Mouse (Mus musculus) MEL (cell line): ENCODE measurements around the gene Phtf2. TPM values are rescaled to one million over a fixed set of nuclear protein-coding genes. Genes with fewer than 3 reads are reported as not detected.

Source experiments
- DNase-seq: peaks from one replicate; pipeline ENCODE4 v3.0.0; 2011; ENCODE audit warnings: low read depth, low spot score
- H3K27ac ChIP-seq: 2 replicates; pipeline ENCODE4 v1.5.1; 2012; ENCODE audit warnings: low read depth, mild to moderate bottlenecking, control low read depth, low read length, moderate library complexity; ENCODE audit not compliant: control insufficient read depth
- H3K27me3 ChIP-seq, 2 experiments: fragments of 150-350 bp in 1 of 2; sonication (generic) in 1 of 2; 2 replicates each; pipeline ENCODE4 v1.6.1; 2012; ENCODE audit warnings: low read length in 2 of 2, mild to moderate bottlenecking in 2 of 2, improper control_type of control experiment in 1 of 2, moderate library complexity in 1 of 2; ENCODE audit not compliant: insufficient read depth in 2 of 2, control insufficient read depth in 1 of 2
- H3K36me3 ChIP-seq, 2 experiments: 2 replicates each; pipeline ENCODE4 v1.6.1; 2012 to 2014; ENCODE audit warnings: low read length in 2 of 2, improper control_type of control experiment in 1 of 2, inconsistent platforms in 1 of 2, mild to moderate bottlenecking in 1 of 2; ENCODE audit not compliant: insufficient read depth in 2 of 2, control insufficient read depth in 1 of 2
- H3K4me1 ChIP-seq, 2 experiments: fragments of 150-350 bp in 1 of 2; sonication (generic) in 1 of 2; 2 replicates each; pipeline ENCODE4 v1.6.1; 2012; ENCODE audit warnings: low read length in 2 of 2, improper control_type of control experiment in 1 of 2, mild to moderate bottlenecking in 1 of 2; ENCODE audit not compliant: insufficient read depth in 2 of 2, control insufficient read depth in 1 of 2
- H3K4me3 ChIP-seq, 2 experiments: fragments of 150-350 bp in 1 of 2; sonication (generic) in 1 of 2; 2 replicates each; pipeline ENCODE4 v1.5.1; 2012; ENCODE audit warnings: low read depth in 2 of 2, low read length in 2 of 2, mild to moderate bottlenecking in 2 of 2, moderate library complexity in 2 of 2, control low read depth in 1 of 2, improper control_type of control experiment in 1 of 2; ENCODE audit not compliant: control insufficient read depth in 1 of 2, insufficient read depth in 1 of 2
- H3K79me2 ChIP-seq: 2 replicates; pipeline ENCODE4 v1.6.1; 2012; ENCODE audit warnings: mild to moderate bottlenecking, low read length, moderate library complexity; ENCODE audit not compliant: control insufficient read depth, poor library complexity, insufficient read depth
- H3K9ac ChIP-seq: 2 replicates; pipeline ENCODE4 v1.6.1; 2012; ENCODE audit warnings: low read depth, mild to moderate bottlenecking, control low read depth, low read length, moderate library complexity; ENCODE audit not compliant: control insufficient read depth, poor library complexity, severe bottlenecking
- H3K9me3 ChIP-seq: fragments of 150-350 bp; sonication (generic); replicated peaks from 2 replicates; pipeline ENCODE4 v1.6.1; 2012; ENCODE audit warnings: mild to moderate bottlenecking, low read length, improper control_type of control experiment, moderate library complexity; ENCODE audit not compliant: insufficient read depth
- CHD1 ChIP-seq: IDR thresholded peaks from 2 replicates; pipeline ENCODE4 v1.6.1; 2012; ENCODE audit warnings: low read depth, mild to moderate bottlenecking, inconsistent platforms, low read length, improper control_type of control experiment
- CHD2 ChIP-seq: IDR thresholded peaks from 2 replicates; pipeline ENCODE4 v1.6.1; 2011; ENCODE audit warnings: low read length, improper control_type of control experiment
- CTCF ChIP-seq, 3 experiments: IDR thresholded peaks in 2 of 3; conservative IDR thresholded peaks in 1 of 3; 2 replicates each; pipeline ENCODE4 v1.5.1; 2011 to 2012; ENCODE audit warnings: low read length in 3 of 3, low read depth in 2 of 3, mild to moderate bottlenecking in 2 of 3, improper control_type of control experiment in 1 of 3, inconsistent platforms in 1 of 3, mixed read lengths in 1 of 3, moderate library complexity in 1 of 3; ENCODE audit not compliant: control insufficient read depth in 1 of 3, insufficient read depth in 1 of 3, poor library complexity in 1 of 3, severe bottlenecking in 1 of 3
- EP300 ChIP-seq, 2 experiments: IDR thresholded peaks; 2 replicates each; pipeline ENCODE4 v1.6.1; 2011; ENCODE audit warnings: improper control_type of control experiment in 2 of 2, low read length in 2 of 2, low read depth in 1 of 2, mild to moderate bottlenecking in 1 of 2
- ETS1 ChIP-seq: IDR thresholded peaks from 2 replicates; pipeline ENCODE4 v1.6.1; 2012; ENCODE audit warnings: low read depth, mild to moderate bottlenecking, inconsistent platforms, low read length, improper control_type of control experiment, moderate library complexity
- GATA1 ChIP-seq: IDR thresholded peaks from 2 replicates; pipeline ENCODE4 v1.6.1; 2011; ENCODE audit warnings: low read depth, low read length, improper control_type of control experiment
- JUND ChIP-seq: IDR thresholded peaks from 2 replicates; pipeline ENCODE4 v1.6.1; 2011; ENCODE audit warnings: low read depth, mild to moderate bottlenecking, improper control_type of control experiment, low read length
- KAT2A ChIP-seq: conservative IDR thresholded peaks from 2 replicates; pipeline ENCODE4 v1.6.1; 2012; ENCODE audit warnings: low read depth, low read length, improper control_type of control experiment, inconsistent platforms
- MAZ ChIP-seq: IDR thresholded peaks from 2 replicates; pipeline ENCODE4 v1.6.1; 2012; ENCODE audit warnings: low read depth, mild to moderate bottlenecking, inconsistent platforms, low read length, improper control_type of control experiment
- MXI1 ChIP-seq: IDR thresholded peaks from 2 replicates; pipeline ENCODE4 v1.6.1; 2011; ENCODE audit warnings: mild to moderate bottlenecking, low read depth, low read length, improper control_type of control experiment
- NRF1 ChIP-seq: IDR thresholded peaks from 2 replicates; pipeline ENCODE4 v1.6.1; 2014; ENCODE audit warnings: low read depth, mild to moderate bottlenecking, inconsistent platforms, low read length, improper control_type of control experiment, moderate library complexity; ENCODE audit not compliant: poor library complexity, insufficient read depth, severe bottlenecking
- POLR2A ChIP-seq, 2 experiments: IDR thresholded peaks; 2 replicates each; pipeline ENCODE4 v1.6.1; 2011 to 2012; ENCODE audit warnings: low read length in 2 of 2, mild to moderate bottlenecking in 2 of 2, control low read depth in 1 of 2, improper control_type of control experiment in 1 of 2, low read depth in 1 of 2, moderate library complexity in 1 of 2; ENCODE audit not compliant: control insufficient read depth in 1 of 2, insufficient read depth in 1 of 2, poor library complexity in 1 of 2
- RAD21 ChIP-seq: IDR thresholded peaks from 2 replicates; pipeline ENCODE4 v1.6.1; 2011; ENCODE audit warnings: mild to moderate bottlenecking, low read depth, low read length, improper control_type of control experiment
- SIN3A ChIP-seq: IDR thresholded peaks from 2 replicates; pipeline ENCODE4 v1.6.1; 2012; ENCODE audit warnings: low read length, improper control_type of control experiment, inconsistent platforms
- SMC3 ChIP-seq: IDR thresholded peaks from 2 replicates; pipeline ENCODE4 v1.6.1; 2011; ENCODE audit warnings: low read depth, low read length, improper control_type of control experiment
- TAL1 ChIP-seq: IDR thresholded peaks from 2 replicates; pipeline ENCODE4 v1.6.1; 2012; ENCODE audit warnings: mild to moderate bottlenecking, inconsistent platforms, low read length, moderate library complexity, mixed read lengths
- TBP ChIP-seq: IDR thresholded peaks from 2 replicates; pipeline ENCODE4 v1.8.0; 2011; ENCODE audit warnings: low read depth, low read length, improper control_type of control experiment
- TCF12 ChIP-seq: IDR thresholded peaks from 2 replicates; pipeline ENCODE4 v1.6.1; 2014; ENCODE audit warnings: low read depth, mild to moderate bottlenecking, inconsistent platforms, low read length, improper control_type of control experiment, moderate library complexity
- UBTF ChIP-seq: IDR thresholded peaks from 2 replicates; pipeline ENCODE4 v1.6.1; 2012; ENCODE audit warnings: low read depth, mild to moderate bottlenecking, inconsistent platforms, low read length, improper control_type of control experiment, moderate library complexity, borderline replicate concordance; ENCODE audit not compliant: insufficient read depth
- USF1 ChIP-seq: IDR thresholded peaks from 2 replicates; pipeline ENCODE4 v1.6.1; 2014; ENCODE audit warnings: low read depth, mild to moderate bottlenecking, inconsistent platforms, low read length, improper control_type of control experiment, moderate library complexity
- ZC3H11A ChIP-seq: IDR thresholded peaks from 2 replicates; pipeline ENCODE4 v1.6.1; 2012; ENCODE audit warnings: low read depth, mild to moderate bottlenecking, inconsistent platforms, low read length, improper control_type of control experiment
- ZKSCAN1 ChIP-seq: IDR thresholded peaks from 2 replicates; pipeline ENCODE4 v1.6.1; 2012; ENCODE audit warnings: low read depth, mild to moderate bottlenecking, inconsistent platforms, low read length, improper control_type of control experiment, moderate library complexity
- polyA plus RNA-seq, 2 experiments: library from polyadenylated mRNA; stranded (reverse) in 1 of 2; unstranded in 1 of 2; fragments of >175 nt in 1 of 2; fragments of >200 nt in 1 of 2; gene quantifications; 2 replicates each; pipeline versions ENCODE4 v1.2.1 to v1.2.4; 2012; ENCODE audit warnings: low replicate concordance in 2 of 2, low read depth in 1 of 2; ENCODE audit not compliant: insufficient read length in 2 of 2, insufficient read depth in 1 of 2, missing spikeins in 1 of 2
- total RNA-seq: library from RNA; depleted of rRNA; stranded (reverse); fragments of 300-350 nt; gene quantifications from 2 replicates; pipeline ENCODE4 v1.2.3, GENCODE M21; 2012

Gene Phtf2
- total and polyA plus RNA-seq, 3 experiments: 20.0 TPM; not detected in 1

GRCm38 (mm10) chr5:20778274-20778984, 103.5 kb downstream of the Phtf2 start:
- H3K9me3 ChIP-seq: no peaks in the 10 kb centered on the region
- peaks cover 10 to 27% of the 10 kb centered on the region in 2 experiments for H3K36me3 ChIP-seq
- H3K9ac ChIP-seq: no peak overlapping the region
- no peak overlapping the region for H3K4me3 ChIP-seq
- peaks cover 11 to 21% of the 10 kb centered on the region in 2 experiments for H3K4me1 ChIP-seq
- DNase-seq: peak; percentile 83
- H3K79me2 ChIP-seq: no peaks in the 10 kb centered on the region
- H3K27me3 ChIP-seq: no peaks in the 10 kb centered on the region
- 0 out of 2 replicates have a peak, but pooled peaks have one; percentile 8 for TF ChIP-seq USF1
- peak; percentile 45 to 62 for TF ChIP-seq EP300 (IDR thresholded peaks at IDR 0.05; ENCODE audit: low read depth in 1 of 2, low read length in 2 of 2)
- TF ChIP-seq MAZ: 0 out of 2 replicates have a peak, but pooled peaks have one; percentile 38
- TF ChIP-seq CHD2: no peak
- peak; percentile 71 for TF ChIP-seq MXI1
- peak; percentile 53 for TF ChIP-seq SIN3A
- peak; percentile 69 for TF ChIP-seq TCF12
- TF ChIP-seq ETS1: peak; percentile 34; the same call in 1 of the 2 replicates
- TF ChIP-seq UBTF: 0 out of 2 replicates have a peak, but pooled peaks have one; percentile 66
- peak; percentile 84 for TF ChIP-seq TBP
- TF ChIP-seq NRF1: no peak
- TF ChIP-seq POLR2A (IDR thresholded peaks at IDR 0.05; ENCODE audit: control insufficient read depth in 1 of 2, insufficient read depth in 1 of 2, low read depth in 1 of 2, low read length in 2 of 2, poor library complexity in 1 of 2): no peak
- peak; percentile 82 for TF ChIP-seq TAL1
- TF ChIP-seq KAT2A: no peak
- peak; percentile 63; the same call in 1 of the 2 replicates for TF ChIP-seq GATA1
- TF ChIP-seq, all 39 proteins: peak for 11
- 0 out of 2 replicates have a peak overlapping the region, but pooled peaks have one; percentile 7 for H3K27ac ChIP-seq

DNA sequence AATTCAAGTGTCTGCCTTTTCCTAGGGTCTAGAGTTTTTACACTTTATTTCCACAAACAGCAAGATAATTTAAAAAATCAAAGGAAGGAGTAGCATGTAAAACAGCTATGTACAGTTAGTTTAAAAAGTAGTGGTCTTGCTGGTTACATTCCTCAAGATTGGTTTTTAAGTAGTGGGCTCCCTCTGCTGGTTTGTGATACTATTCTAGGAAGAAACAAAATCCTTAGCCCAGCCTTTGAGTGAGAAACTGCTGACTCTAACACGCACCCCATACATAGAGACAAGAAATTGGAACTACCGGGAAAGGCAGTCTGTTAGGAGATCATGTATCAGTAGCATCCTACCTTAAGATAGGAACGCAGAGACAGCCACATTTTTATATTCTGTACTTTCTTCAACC, 108.6 kb downstream of the Phtf2 start:
- peak; percentile 53 for DNase-seq
- H3K9ac ChIP-seq: no peak overlapping the region
- no peaks in the 10 kb centered on the region for H3K9me3 ChIP-seq

More for the DNA sequence above, 108.6 kb downstream of the Phtf2 start:
- H3K36me3 ChIP-seq: peaks cover 4 to 9% of the 10 kb centered on the region in 2 experiments
- H3K4me3 ChIP-seq: no peak overlapping the region
- no peak overlapping the region for H3K27ac ChIP-seq
- TF ChIP-seq RAD21 (peak; percentile 81), TCF12 (no peak), JUND (no peak), CTCF (IDR thresholded peaks at IDR 0.05 in 2 of 3, conservative IDR thresholded peaks at IDR 0.05 in 1 of 3; ENCODE audit: control insufficient read depth in 1 of 3, insufficient read depth in 1 of 3, low read depth in 2 of 3, low read length in 3 of 3, poor library complexity in 1 of 3, severe bottlenecking in 1 of 3) (peak in 2 of 3 experiments; percentile 34 to 60; a peak in 4 of 6 replicates), SMC3 (peak; percentile 64), ZC3H11A (peak; percentile 67), ZKSCAN1 (no peak), CHD1 (no peak)
- peaks cover 1 to 3% of the 10 kb centered on the region in 2 experiments; a peak in 2 of 4 replicates for H3K4me1 ChIP-seq
- H3K27me3 ChIP-seq: no peaks in the 10 kb centered on the region
- H3K79me2 ChIP-seq: no peaks in the 10 kb centered on the region
